Mouse (Mus musculus): Measurements from ENCODE around the gene Lgr6.

DNA sequence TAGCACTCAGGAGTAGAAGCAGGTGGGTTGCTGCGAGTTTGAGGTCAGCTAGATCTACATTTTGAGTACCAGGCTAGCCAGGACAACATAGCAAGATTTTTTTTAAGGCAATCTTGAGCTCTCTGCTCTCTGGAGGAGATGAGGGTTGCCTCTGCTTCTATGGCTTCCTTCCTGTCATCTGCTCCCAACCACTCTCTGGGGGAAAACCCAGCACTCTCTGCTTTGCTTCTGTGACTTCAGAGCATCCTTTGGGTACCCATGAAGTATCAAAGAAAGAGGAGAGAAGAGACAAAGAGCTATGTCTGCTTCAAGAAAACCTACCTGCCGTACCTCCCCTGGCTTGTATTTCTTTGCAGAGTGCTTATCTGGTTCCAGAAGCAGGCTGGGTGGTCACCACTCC lies 38.9 kb upstream of the Lgr6 start:
- no peak for TF ChIP-seq POLR2A (IDR thresholded peaks at IDR 0.05; ENCODE audit: low read depth, low read length)
- TF ChIP-seq CTCF (IDR thresholded peaks at IDR 0.05; ENCODE audit: borderline replicate concordance, insufficient read depth, low read length) = no peak

Data from embryonic fibroblast, embryonic 13.5 days (primary cell).